18 mouse cellular contexts compared by ENCODE assay signal in the genomic region with DNA sequence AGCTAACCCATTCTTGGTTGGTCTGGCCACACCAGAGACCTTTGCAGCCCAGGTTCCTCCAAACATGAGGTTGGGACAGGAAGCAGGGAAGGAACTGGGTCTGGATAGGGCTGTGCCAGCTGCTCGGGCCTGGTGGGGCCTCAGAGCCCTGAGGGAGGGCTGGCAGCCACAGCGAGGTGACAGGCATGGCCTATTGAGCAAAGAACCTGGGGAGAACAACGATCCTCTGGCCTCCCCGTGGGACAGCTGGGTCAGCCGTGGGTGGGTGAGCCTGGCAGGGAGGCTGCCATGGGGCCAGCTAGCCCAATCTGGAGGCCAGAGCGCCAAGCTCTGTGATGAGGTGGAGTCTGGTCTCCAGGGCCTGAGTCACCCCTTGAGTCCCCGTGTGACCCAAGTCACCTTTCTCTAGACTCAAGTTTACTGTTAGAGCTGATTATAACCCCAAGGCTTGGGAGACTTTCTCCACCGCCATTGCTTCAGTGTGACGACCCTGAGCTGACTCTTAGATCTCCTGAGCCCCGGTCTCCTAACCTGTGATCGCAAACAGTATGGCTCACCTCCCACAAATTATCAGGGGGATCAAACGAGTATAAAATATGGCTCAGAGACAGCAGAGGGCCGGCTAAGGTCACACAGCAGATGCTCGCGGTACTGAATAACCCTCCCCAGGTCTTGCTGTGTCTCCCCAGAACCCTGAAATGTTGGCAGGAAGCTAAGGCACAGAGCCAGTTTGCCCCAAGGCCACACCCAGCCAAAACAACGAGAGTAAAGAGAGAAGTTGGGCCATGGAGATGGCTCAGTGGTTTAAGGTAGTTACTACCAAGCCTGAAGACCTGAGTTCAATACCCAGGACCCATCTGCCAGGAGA. TPM values are rescaled to one million over a fixed set of nuclear protein-coding genes. Genes with fewer than 3 reads are reported as not detected.
A peak's percentile ranks its signal among the peaks of the same experiment; 100 is the strongest.
DNase-seq lines count a peak whose midpoint lies in the region; ATAC-seq and TF ChIP-seq lines count a peak whose summit lies in the region.
"Had no signal": no experiment of that assay in that cellular context is flagged by ENCODE, and none has a peak within 500 bp of the region (broad histone marks: within the 10 kb centered on the region; RNA-seq: fewer than 3 reads in every experiment).

No protein-coding gene starts in this region.

- peak overlapping the region; percentile 61 for H3K9ac ChIP-seq in liver, adult 2 months (ENCODE audit: low read depth, low read length)
- no peak overlapping the region for H3K9ac ChIP-seq in liver, embryonic 12.5 days
- H3K9ac ChIP-seq in kidney, embryonic 16.5 days (replicated peaks; ENCODE audit: low read length): no peak overlapping the region
- no peak overlapping the region for H3K9ac ChIP-seq in midbrain, embryonic 16.5 days (ENCODE audit: low read depth, low read length)
- H3K9ac ChIP-seq: embryonic facial prominence, embryonic 12.5 days; heart, embryonic 15.5 days; hindbrain, embryonic 12.5 days; liver, embryonic 13.5 days; midbrain, embryonic 13.5 days had no signal

- H3K36me3 ChIP-seq in liver, adult 2 months (ENCODE audit: control insufficient read depth, insufficient read depth, low read length): peaks cover 2% of the 10 kb centered on the region; the same call in 1 of the 2 replicates
- H3K36me3 ChIP-seq in liver, embryonic 12.5 days: no peaks in the 10 kb centered on the region
- no peaks in the 10 kb centered on the region for H3K36me3 ChIP-seq in kidney, embryonic 16.5 days (ENCODE audit: insufficient read depth, low read length)
- no peaks in the 10 kb centered on the region for H3K36me3 ChIP-seq in midbrain, embryonic 16.5 days (ENCODE audit: control insufficient read depth, insufficient read depth, low read length)
- H3K36me3 ChIP-seq: embryonic facial prominence, embryonic 12.5 days; heart, embryonic 15.5 days; hindbrain, embryonic 12.5 days; liver, embryonic 13.5 days; midbrain, embryonic 13.5 days had no signal

- H3K27ac ChIP-seq in liver, adult 2 months (replicated peaks; ENCODE audit: insufficient read depth, low read depth, low read length): peak overlapping the region; percentile 83
- H3K27ac ChIP-seq in liver, embryonic 12.5 days: no peak overlapping the region
- peak overlapping the region; percentile 4; the same call in 1 of the 2 replicates for H3K27ac ChIP-seq in embryonic fibroblast, embryonic 13.5 days (ENCODE audit: insufficient read depth, low read length)
- H3K27ac ChIP-seq in kidney, embryonic 16.5 days (ENCODE audit: low read length): no peak overlapping the region
- no peak overlapping the region for H3K27ac ChIP-seq in midbrain, embryonic 16.5 days (ENCODE audit: low read length)
- H3K27ac ChIP-seq: embryonic facial prominence, embryonic 12.5 days; heart, embryonic 15.5 days; hindbrain, embryonic 12.5 days; midbrain, embryonic 13.5 days had no signal

- peaks cover 13% of the 10 kb centered on the region for H3K79me2 ChIP-seq in liver, adult 2 months (ENCODE audit: control insufficient read depth, insufficient read depth, low read length)

- H3K27me3 ChIP-seq in liver, adult 2 months (ENCODE audit: control insufficient read depth, insufficient read depth, low read length): no peaks in the 10 kb centered on the region
- peaks cover 48% of the 10 kb centered on the region for H3K27me3 ChIP-seq in liver, embryonic 12.5 days (replicated peaks)
- 0 out of 2 replicates have a peak, but pooled peaks cover 3% of the 10 kb centered on the region for H3K27me3 ChIP-seq in kidney, embryonic 16.5 days (ENCODE audit: insufficient read depth, low read length)
- H3K27me3 ChIP-seq in midbrain, embryonic 16.5 days (ENCODE audit: control insufficient read depth, insufficient read depth, low read depth, low read length): peaks cover 35% of the 10 kb centered on the region

- no peak for ATAC-seq in liver, embryonic 12.5 days
- ATAC-seq in kidney, embryonic 16.5 days (ENCODE audit: low FRiP score, low TSS enrichment): no peak
- no peak for ATAC-seq in midbrain, embryonic 16.5 days
- ATAC-seq: activated CD4-positive, CD25-positive, alpha-beta regulatory T cell, adult 4 months; midbrain, embryonic 13.5 days had no signal

- TF ChIP-seq CTCF in liver, adult 2 months (IDR thresholded peaks at IDR 0.05; ENCODE audit: low read depth, low read length): no peak
- TF ChIP-seq CTCF in embryonic fibroblast, embryonic 13.5 days (IDR thresholded peaks at IDR 0.05; ENCODE audit: borderline replicate concordance, insufficient read depth, low read length): no peak

- H3K9me3 ChIP-seq in liver, embryonic 12.5 days (replicated peaks): no peaks in the 10 kb centered on the region
- no peaks in the 10 kb centered on the region for H3K9me3 ChIP-seq in kidney, embryonic 16.5 days (ENCODE audit: low read length)
- H3K9me3 ChIP-seq in midbrain, embryonic 16.5 days (replicated peaks; ENCODE audit: control insufficient read depth, low read length, poor library complexity, severe bottlenecking): no peaks in the 10 kb centered on the region
- H3K9me3 ChIP-seq: embryonic facial prominence, embryonic 12.5 days; heart, embryonic 15.5 days; hindbrain, embryonic 12.5 days; liver, embryonic 13.5 days; midbrain, embryonic 13.5 days had no signal

- TF ChIP-seq POLR2A in liver, adult 2 months (IDR thresholded peaks at IDR 0.05; ENCODE audit: extremely low read depth, insufficient read depth, low read length): no peak
- no peak for TF ChIP-seq POLR2A in embryonic fibroblast, embryonic 13.5 days (IDR thresholded peaks at IDR 0.05; ENCODE audit: low read depth, low read length)

- peak; percentile 78 for DNase-seq in liver, adult 2 months (ENCODE audit: extremely low read depth, low read depth, low spot score)
- DNase-seq in 3T3-L1 (ENCODE audit: low read depth, low spot score) (peak; percentile 61), NIH3T3 (ENCODE audit: low read depth) (peak; percentile 60)
- DNase-seq: cerebellum, postnatal 10 days; layer of hippocampus, adult 9-11 months; liver, embryonic 13.5 days; thymus, adult 2 months had no signal

- H3K4me2 ChIP-seq in liver, embryonic 12.5 days: no peak overlapping the region
- H3K4me2 ChIP-seq in kidney, embryonic 16.5 days (replicated peaks; ENCODE audit: low read depth, low read length): no peak overlapping the region
- H3K4me2 ChIP-seq in midbrain, embryonic 16.5 days (ENCODE audit: low read length): no peak overlapping the region
- H3K4me2 ChIP-seq: embryonic facial prominence, embryonic 12.5 days; heart, embryonic 15.5 days; hindbrain, embryonic 12.5 days; midbrain, embryonic 13.5 days had no signal

- peaks cover 4% of the 10 kb centered on the region; the same call in 1 of the 2 replicates for H3K4me1 ChIP-seq in liver, adult 2 months (ENCODE audit: control insufficient read depth, insufficient read depth, low read length)
- H3K4me1 ChIP-seq in liver, embryonic 12.5 days: peaks cover 58% of the 10 kb centered on the region
- H3K4me1 ChIP-seq in embryonic fibroblast, embryonic 13.5 days (ENCODE audit: control insufficient read depth, insufficient read depth, low read length): peaks cover 3% of the 10 kb centered on the region; the same call in 1 of the 2 replicates
- H3K4me1 ChIP-seq in kidney, embryonic 16.5 days (ENCODE audit: insufficient read depth, low read length): peaks cover 19% of the 10 kb centered on the region
- H3K4me1 ChIP-seq in midbrain, embryonic 16.5 days (ENCODE audit: control insufficient read depth, insufficient read depth, low read length): peaks cover 11% of the 10 kb centered on the region

- no peak overlapping the region for H3K4me3 ChIP-seq in liver, adult 2 months (ENCODE audit: insufficient read depth, low read depth, low read length)
- H3K4me3 ChIP-seq in liver, embryonic 12.5 days: no peak overlapping the region
- no peak overlapping the region for H3K4me3 ChIP-seq in embryonic fibroblast, embryonic 13.5 days (ENCODE audit: insufficient read depth, low read length)
- no peak overlapping the region for H3K4me3 ChIP-seq in kidney, embryonic 16.5 days (ENCODE audit: low read length)
- no peak overlapping the region for H3K4me3 ChIP-seq in midbrain, embryonic 16.5 days (ENCODE audit: low read depth, low read length)
- H3K4me3 ChIP-seq: embryonic facial prominence, embryonic 12.5 days; heart, embryonic 15.5 days; hindbrain, embryonic 12.5 days; liver, embryonic 13.5 days; midbrain, embryonic 13.5 days had no signal

- WGBS in liver, adult 2 months: 36% methylated on average over 16 of the region's 16 CpGs
- WGBS in liver, embryonic 12.5 days (ENCODE audit: insufficient replicate concordance): 63% methylated on average over 16 of the region's 16 CpGs
- 60% methylated on average over 16 of the region's 16 CpGs for WGBS in kidney, embryonic 16.5 days
- WGBS in midbrain, embryonic 16.5 days: 79% methylated on average over 16 of the region's 16 CpGs

RNA-seq across cellular contexts. Expression of gene Cebpb, which starts 2.1 kb away (rescaled TPM):
- total RNA-seq in liver, adult 2 months (2014; rRNA removed): 125 and 147 TPM in 2 replicates
- polyA plus RNA-seq in liver, adult 2 months (2012; rRNA removed): 200 and 210 TPM in 2 replicates
- 21.8 and 23.4 TPM in 2 replicates for polyA plus RNA-seq in liver, embryonic 12.5 days (2016; fragmentation: Nextera tagmentation; extraction: Ambion mirVana)
- 43.4 and 44.0 TPM in 2 replicates for polyA plus RNA-seq in embryonic fibroblast, embryonic 13.5 days (2011; ENCODE audit: insufficient read length, low read depth, missing spikeins)
- polyA plus RNA-seq in kidney, embryonic 16.5 days (2015; fragmentation: Nextera tagmentation; extraction: Ambion mirVana): 0.34 and 0.45 TPM in 2 replicates
- 0.37 and 0.60 TPM in 2 replicates for polyA plus RNA-seq in midbrain, embryonic 16.5 days (2015; fragmentation: Nextera tagmentation; extraction: Ambion mirVana)

RNA-seq across cellular contexts. Expression of gene Tmem189, which starts 3.0 kb away (rescaled TPM):
- total RNA-seq in liver, adult 2 months (2014; rRNA removed): 4.8 and 5.8 TPM in 2 replicates
- 19.6 and 24.8 TPM in 2 replicates for polyA plus RNA-seq in liver, adult 2 months (2012; rRNA removed)
- polyA plus RNA-seq in liver, embryonic 12.5 days (2016; fragmentation: Nextera tagmentation; extraction: Ambion mirVana): 27.3 and 30.4 TPM in 2 replicates
- polyA plus RNA-seq in embryonic fibroblast, embryonic 13.5 days (2011; ENCODE audit: insufficient read length, low read depth, missing spikeins): 31.3 and 37.9 TPM in 2 replicates
- 54.9 and 58.8 TPM in 2 replicates for polyA plus RNA-seq in kidney, embryonic 16.5 days (2015; fragmentation: Nextera tagmentation; extraction: Ambion mirVana)
- polyA plus RNA-seq in midbrain, embryonic 16.5 days (2015; fragmentation: Nextera tagmentation; extraction: Ambion mirVana): 29.7 and 30.3 TPM in 2 replicates

RNA-seq across cellular contexts. Expression of gene Gm20431, which starts 25.3 kb away (rescaled TPM):
- not detected in 2 replicates for total RNA-seq in liver, adult 2 months (2014; rRNA removed)
- polyA plus RNA-seq in liver, adult 2 months (2012; rRNA removed): 10.6 and 10.8 TPM in 2 replicates
- 1.8 and 4.8 TPM in 2 replicates for polyA plus RNA-seq in liver, embryonic 12.5 days (2016; fragmentation: Nextera tagmentation; extraction: Ambion mirVana)
- 6.0 and 17.3 TPM in 2 replicates for polyA plus RNA-seq in embryonic fibroblast, embryonic 13.5 days (2011; ENCODE audit: insufficient read length, low read depth, missing spikeins)
- polyA plus RNA-seq in kidney, embryonic 16.5 days (2015; fragmentation: Nextera tagmentation; extraction: Ambion mirVana): 1.3 and 6.1 TPM in 2 replicates
- 7.7 and 9.2 TPM in 2 replicates for polyA plus RNA-seq in midbrain, embryonic 16.5 days (2015; fragmentation: Nextera tagmentation; extraction: Ambion mirVana)
- polyA plus RNA-seq: activated CD4-positive, CD25-positive, alpha-beta regulatory T cell, adult 4 months; frontal cortex, adult 2 months; liver, embryonic 13.5 days; neural tube, embryonic 11.5 days had no signal

RNA-seq across cellular contexts. Expression of gene Ube2v1, which starts 54.7 kb away (rescaled TPM):
- 26.2 and 34.5 TPM in 2 replicates for total RNA-seq in liver, adult 2 months (2014; rRNA removed)
- polyA plus RNA-seq in liver, adult 2 months (2012; rRNA removed): 69.9 and 75.2 TPM in 2 replicates
- 256 and 259 TPM in 2 replicates for polyA plus RNA-seq in liver, embryonic 12.5 days (2016; fragmentation: Nextera tagmentation; extraction: Ambion mirVana)
- 227 and 265 TPM in 2 replicates for polyA plus RNA-seq in embryonic fibroblast, embryonic 13.5 days (2011; ENCODE audit: insufficient read length, low read depth, missing spikeins)
- polyA plus RNA-seq in kidney, embryonic 16.5 days (2015; fragmentation: Nextera tagmentation; extraction: Ambion mirVana): 319 and 338 TPM in 2 replicates
- 321 and 344 TPM in 2 replicates for polyA plus RNA-seq in midbrain, embryonic 16.5 days (2015; fragmentation: Nextera tagmentation; extraction: Ambion mirVana)

Comparison
In these comparisons a context has a peak if more than half of its experiments do, and no peak if none do; other contexts are left out.
1. H3K27ac ChIP-seq: peak in liver, adult 2 months (single experiment) and embryonic fibroblast, embryonic 13.5 days (single experiment); none in liver, embryonic 12.5 days (single experiment), kidney, embryonic 16.5 days (single experiment) and midbrain, embryonic 16.5 days (single experiment).
2. RNA of gene Cebpb, which starts 2.1 kb away (polyA plus RNA-seq): 200 to 210 TPM in liver, adult 2 months, 43.4 to 44.0 TPM in embryonic fibroblast, embryonic 13.5 days and 21.8 to 23.4 TPM in liver, embryonic 12.5 days; 0.37 to 0.60 TPM in midbrain, embryonic 16.5 days and 0.34 to 0.45 TPM in kidney, embryonic 16.5 days; every median in the first group is over 10 times any median in the second.
3. Peak in every context shown above with its lines, with median percentiles within 50 percentile points of each other: DNase-seq.